29 mouse cellular contexts compared by ENCODE assay signal in the genomic region with DNA sequence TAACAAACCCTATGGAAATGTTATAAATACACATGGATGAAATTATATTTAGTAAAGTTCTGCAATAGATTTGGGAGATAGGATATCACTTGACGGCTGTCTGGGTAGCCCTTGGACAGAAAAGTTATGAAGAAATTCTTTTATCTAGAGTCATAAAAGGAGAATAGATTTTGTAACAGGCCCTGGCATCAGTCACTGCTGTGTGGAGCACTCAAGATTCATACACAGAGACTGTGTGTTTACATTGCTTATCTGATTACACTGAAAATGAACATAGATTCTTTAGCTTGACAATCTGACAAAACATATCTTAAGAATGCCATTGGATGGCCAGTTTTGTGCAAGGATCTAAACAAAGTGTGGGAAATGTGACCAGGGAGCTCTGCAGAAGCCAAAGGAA.
"Had no signal": no experiment of that assay in that cellular context is flagged by ENCODE, and none has a peak within 500 bp of the region (broad histone marks: within the 10 kb centered on the region; RNA-seq: fewer than 3 reads in every experiment).

No protein-coding gene starts in this region.

- H3K27ac ChIP-seq: embryonic facial prominence, embryonic 10.5 days; embryonic facial prominence, embryonic 12.5 days; embryonic facial prominence, embryonic 13.5 days; embryonic facial prominence, embryonic 15.5 days; forebrain, embryonic 10.5 days; forebrain, embryonic 12.5 days; forebrain, embryonic 13.5 days; forebrain, embryonic 15.5 days; gastrocnemius, adult 2 months; heart, adult 2 months had no signal

- H3K9ac ChIP-seq: embryonic facial prominence, embryonic 12.5 days; embryonic facial prominence, embryonic 13.5 days; embryonic facial prominence, embryonic 15.5 days; forebrain, embryonic 12.5 days; forebrain, embryonic 13.5 days; forebrain, embryonic 15.5 days; forebrain, postnatal 0 days had no signal

- DNase-seq: cerebellum, adult 2 months; cerebellum, adult 8-10 months; cerebellum, adult 9-10 months; cerebellum, adult 9-11 months; cerebellum, postnatal 10 days; cerebellum, postnatal 14 days; cerebellum, postnatal 25 days; cerebellum, postnatal 36 days; embryo, embryonic 11 days; forebrain, postnatal 0 days; gastrocnemius, adult 2 months; gastrocnemius, postnatal 10 days; gastrocnemius, postnatal 14 days; gastrocnemius, postnatal 25 days; gastrocnemius, postnatal 36 days; heart, adult 11 months; heart, adult 18-20 months; heart, adult 2 months had no signal

- H3K4me1 ChIP-seq: embryonic facial prominence, embryonic 10.5 days; embryonic facial prominence, embryonic 12.5 days; embryonic facial prominence, embryonic 13.5 days; embryonic facial prominence, embryonic 15.5 days; forebrain, embryonic 10.5 days; forebrain, embryonic 12.5 days; forebrain, embryonic 13.5 days; forebrain, embryonic 15.5 days had no signal

- ATAC-seq: forebrain, embryonic 13.5 days; forebrain, embryonic 14.5 days; forebrain, embryonic 15.5 days; forebrain, embryonic 16.5 days; forebrain, postnatal 0 days had no signal

- H3K9me3 ChIP-seq: embryonic facial prominence, embryonic 10.5 days; embryonic facial prominence, embryonic 12.5 days; embryonic facial prominence, embryonic 13.5 days; embryonic facial prominence, embryonic 15.5 days; forebrain, embryonic 10.5 days; forebrain, embryonic 12.5 days; forebrain, embryonic 13.5 days; forebrain, embryonic 15.5 days had no signal

- H3K4me2 ChIP-seq: embryonic facial prominence, embryonic 12.5 days; embryonic facial prominence, embryonic 13.5 days; embryonic facial prominence, embryonic 15.5 days; forebrain, embryonic 12.5 days; forebrain, embryonic 13.5 days; forebrain, embryonic 15.5 days had no signal

- H3K4me3 ChIP-seq: embryonic facial prominence, embryonic 10.5 days; embryonic facial prominence, embryonic 12.5 days; embryonic facial prominence, embryonic 13.5 days; embryonic facial prominence, embryonic 15.5 days; erythroblast, embryonic 14.5 days; forebrain, embryonic 10.5 days; forebrain, embryonic 12.5 days; forebrain, embryonic 13.5 days; forebrain, embryonic 15.5 days; gastrocnemius, adult 2 months; heart, adult 2 months had no signal

- H3K27me3 ChIP-seq: embryonic facial prominence, embryonic 12.5 days; embryonic facial prominence, embryonic 13.5 days; embryonic facial prominence, embryonic 15.5 days; forebrain, embryonic 12.5 days; forebrain, embryonic 13.5 days; forebrain, embryonic 15.5 days had no signal

- H3K36me3 ChIP-seq: embryonic facial prominence, embryonic 10.5 days; embryonic facial prominence, embryonic 12.5 days; embryonic facial prominence, embryonic 13.5 days; embryonic facial prominence, embryonic 15.5 days; forebrain, embryonic 10.5 days; forebrain, embryonic 12.5 days; forebrain, embryonic 15.5 days had no signal
